Mouse (Mus musculus) thymus, postnatal 14 days (tissue): Measurements from ENCODE around the gene Zfp119b.
A peak's percentile ranks its signal among the peaks of the same experiment; 100 is the strongest.

ENCODE experiments used
- DNase-seq: peaks from one replicate; pipeline ENCODE4 v3.0.0; 2021

The Zfp119b gene

DNA sequence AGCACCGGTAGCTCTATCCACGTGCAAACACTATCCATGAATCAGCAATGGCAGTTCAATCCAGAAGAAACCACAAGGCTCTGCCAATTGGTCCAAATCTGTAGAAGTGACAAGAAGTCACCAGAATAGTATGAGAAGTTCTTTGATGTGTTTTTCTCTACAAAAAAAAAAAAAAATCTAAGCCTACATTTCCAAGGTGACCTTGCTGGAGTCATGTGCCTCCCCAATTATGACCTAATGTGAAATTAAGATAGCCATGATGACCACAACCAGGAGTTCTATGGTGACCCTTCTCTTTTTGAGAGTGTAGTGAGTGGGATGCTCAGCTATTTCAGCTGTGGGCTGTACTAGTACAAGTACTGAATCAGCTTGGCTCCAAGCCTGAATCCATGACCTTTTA, at the start of gene Zfp119b:
TSS of gene Zfp119b (minus strand) at position 101 of the 400 bp plus-strand sequence.
- DNase-seq: no peak

DNA sequence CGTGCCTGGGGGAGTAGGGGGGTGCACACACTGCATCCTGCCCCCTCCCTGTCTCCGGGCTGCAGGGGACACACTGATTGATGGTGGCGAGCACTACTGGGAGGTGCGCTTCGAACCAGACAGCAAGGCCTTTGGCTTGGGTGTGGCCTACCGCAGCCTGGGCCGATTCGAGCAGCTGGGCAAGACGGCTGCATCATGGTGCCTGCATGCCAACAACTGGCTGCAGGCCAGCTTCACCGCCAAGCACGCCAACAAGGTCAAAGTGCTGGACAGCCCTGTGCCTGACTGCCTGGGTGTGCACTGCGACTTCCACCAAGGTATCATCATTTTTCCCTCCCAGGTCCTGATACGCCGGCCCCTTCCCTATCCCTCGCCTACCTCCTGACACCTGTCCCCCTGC, 46.7 kb upstream of the Zfp119b start:
- no peak for DNase-seq

DNA sequence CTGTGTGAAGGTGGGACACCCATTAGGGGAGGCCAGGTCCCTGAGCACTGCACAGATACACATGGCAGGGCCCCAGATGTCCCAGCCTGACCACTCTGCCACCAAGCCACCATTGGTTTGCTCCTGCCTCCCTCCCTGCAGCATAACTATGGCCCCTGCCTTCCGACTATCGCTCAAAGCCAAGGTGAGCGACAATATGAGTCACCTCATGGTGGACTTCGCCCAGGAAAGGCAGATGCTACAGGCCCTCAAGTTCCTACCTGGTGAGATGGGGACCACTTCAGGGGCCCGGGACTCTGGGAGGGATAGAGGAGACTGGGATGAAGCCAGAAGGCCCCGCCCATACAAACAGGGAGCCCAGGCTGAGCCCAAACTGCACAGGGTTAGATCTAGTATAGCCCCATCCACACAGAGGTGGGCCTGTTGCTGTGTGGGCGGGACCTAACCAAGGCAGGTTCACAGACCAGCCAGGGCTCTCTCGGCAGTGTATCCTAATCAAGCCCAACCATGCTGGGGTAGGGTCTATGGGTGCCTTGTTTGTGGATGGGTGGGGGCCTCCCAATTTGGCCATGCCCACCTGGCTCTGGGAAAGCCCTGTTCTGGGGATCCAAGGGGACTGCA, 41.1 kb upstream of the Zfp119b start:
- DNase-seq: no peak

DNA sequence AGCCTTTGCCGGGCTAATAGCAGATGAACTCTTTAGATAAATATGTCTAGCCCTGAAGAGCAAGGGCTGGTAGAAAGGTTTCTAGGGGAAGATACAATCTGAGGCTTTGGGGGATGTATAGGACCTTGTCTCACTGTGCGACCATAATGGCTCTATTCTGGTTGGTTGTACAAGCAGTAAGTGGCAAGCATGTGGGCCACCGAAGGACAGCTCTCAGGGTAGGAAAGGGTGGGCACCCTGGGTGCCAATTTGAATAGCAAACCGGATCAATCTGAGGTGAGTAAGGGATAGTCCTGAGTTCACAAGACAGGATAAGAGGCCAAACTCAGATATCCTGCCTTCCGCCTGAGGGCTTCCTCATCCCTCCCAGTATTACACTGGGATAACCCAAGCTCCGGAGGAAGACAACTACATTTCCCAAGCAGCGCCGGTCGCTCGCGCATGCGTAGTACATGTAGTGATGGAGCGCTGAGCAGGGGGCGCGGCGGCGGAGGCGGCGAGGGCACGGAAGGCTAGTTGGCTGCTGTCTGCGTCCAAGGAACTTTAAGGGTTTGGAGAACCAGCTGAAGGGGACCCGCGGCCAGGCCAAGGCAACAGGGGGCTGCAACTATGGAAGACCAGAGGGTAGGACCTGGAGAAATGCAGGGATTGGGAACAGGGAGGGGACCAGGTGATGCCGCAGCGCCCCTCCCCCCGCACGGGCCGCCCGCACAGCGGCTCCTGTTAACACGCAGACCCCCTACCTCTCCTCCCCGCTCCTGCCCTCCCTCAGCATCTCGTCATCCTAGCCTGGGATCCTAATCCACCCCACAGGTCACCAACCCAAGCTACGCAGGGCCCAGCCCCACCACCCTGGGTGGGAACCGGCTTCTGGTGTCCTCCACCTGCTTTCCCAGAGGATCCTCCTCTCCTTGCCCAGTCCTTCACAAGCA, 37.0 kb upstream of the Zfp119b start, which contains the start of gene Fsd1:
TSS of gene Fsd1 (plus strand) at position 480 of the 932 bp plus-strand sequence.
- DNase-seq: peak; percentile 48

DNA sequence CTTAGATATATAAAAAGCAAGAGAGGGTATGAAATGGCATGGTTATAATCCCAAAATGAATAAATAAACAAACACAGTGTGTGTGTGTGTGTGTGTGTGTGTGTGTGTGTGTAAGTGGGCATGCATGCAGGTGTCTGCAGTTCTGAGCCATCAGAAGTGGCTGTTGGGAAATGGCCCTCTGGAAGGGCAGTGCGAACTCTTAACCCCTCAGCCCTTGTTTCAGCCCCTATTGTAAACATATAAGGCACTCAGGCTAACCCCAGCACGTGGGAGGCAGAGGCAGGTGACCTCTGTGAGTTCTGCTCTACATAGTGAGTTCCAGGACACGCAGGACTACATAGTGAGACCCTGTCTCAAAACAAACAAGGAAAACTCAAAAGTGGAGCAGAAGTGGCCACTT, 28.0 kb upstream of the Zfp119b start:
- DNase-seq: no peak

DNA sequence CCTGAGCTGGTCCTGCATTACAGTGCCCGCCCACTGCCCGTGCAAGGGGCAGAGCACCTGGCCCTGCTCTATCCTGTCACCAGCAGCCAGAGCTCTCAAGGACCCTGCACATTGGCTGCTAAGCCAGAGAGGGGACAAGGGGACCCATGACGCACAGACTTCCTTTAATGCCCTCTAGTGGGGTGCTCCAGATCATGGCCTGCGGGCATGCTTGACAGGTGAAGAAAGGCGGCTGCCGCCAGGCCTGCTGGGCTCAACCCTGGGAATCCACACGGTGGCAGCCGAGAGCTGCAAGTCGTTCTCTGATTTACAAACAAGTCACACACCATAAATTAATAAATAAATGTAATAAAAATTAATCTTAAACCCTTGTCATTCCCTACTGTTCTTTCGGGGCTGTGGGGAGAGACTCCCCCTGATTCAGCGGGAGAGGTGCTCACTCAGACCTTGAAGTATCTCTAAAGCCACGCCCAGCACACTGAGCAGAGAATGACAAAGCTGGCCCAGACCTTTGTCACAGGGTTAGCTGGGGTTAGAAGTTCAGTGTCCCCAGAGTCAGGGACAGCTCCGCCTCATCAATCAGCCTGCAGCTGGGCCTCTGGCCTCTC, 27.1 kb upstream of the Zfp119b start:
- peak; percentile 80 for DNase-seq

DNA sequence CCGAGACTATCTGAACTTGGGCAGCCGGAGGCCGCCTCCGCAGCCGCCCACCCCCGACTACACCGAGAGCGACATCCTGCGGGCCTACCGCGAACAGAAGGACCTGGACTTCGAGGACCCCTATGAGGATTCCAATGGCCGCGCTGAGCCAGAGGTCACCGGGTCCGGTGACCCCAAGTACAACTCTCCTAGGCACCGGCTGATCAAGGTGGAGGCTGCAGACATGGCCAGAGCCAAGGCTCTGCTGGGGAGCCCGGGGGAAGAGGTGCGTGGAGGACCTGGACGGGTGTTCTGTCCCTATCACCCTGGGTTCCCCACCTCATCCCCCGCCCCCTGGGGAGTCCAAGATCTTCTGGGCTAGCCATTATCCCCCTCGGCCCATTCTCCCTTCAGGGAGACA, 22.2 kb upstream of the Zfp119b start:
- DNase-seq: no peak

DNA sequence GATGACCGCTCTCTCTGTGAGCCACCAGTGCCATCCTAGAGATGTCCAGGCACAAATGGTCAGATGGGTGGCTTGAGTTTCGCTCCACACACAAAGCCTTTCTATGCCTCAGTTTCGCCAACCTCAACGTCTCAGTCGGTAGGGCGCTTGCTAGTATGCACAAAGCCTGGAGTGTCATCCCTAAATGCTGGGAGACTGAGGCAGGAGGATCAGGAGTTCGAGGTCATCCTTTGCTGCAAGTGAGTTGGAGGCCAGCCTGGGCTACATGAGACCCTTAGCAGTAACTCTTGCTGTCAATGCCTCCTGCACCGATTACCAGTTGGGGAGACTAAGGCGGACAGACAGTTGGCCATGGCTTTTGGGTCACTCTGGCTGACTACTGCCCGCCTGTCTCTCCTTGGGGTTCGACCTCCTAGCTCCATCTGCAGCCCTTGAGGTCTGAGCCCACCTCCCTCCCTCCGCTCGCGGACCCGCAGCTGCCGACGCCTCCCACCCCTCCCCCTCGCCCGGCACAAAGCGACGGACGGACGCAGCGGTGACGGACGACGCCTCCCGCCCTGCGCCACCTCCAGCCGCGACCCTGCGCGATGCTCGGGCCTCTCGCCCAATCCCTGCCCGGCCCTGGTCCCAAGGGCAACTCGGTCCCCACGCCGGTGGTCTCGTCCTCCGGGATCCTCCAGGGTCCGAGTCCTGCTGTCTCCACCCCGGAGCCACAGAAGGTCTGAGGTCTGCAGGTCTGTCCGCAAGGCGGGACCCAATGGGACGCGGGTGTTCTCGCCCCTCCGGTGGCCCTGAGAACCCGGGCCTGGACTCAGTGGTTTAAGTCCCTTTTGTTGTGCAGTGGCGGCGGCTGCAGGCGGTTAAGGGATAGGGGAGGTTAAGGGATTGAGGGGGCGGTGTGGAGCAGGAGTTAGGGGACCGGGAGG, 20.9 kb upstream of the Zfp119b start, which contains the start of gene Shd:
TSS of gene Shd (plus strand) at position 502 of the 926 bp plus-strand sequence.
- no peak for DNase-seq

DNA sequence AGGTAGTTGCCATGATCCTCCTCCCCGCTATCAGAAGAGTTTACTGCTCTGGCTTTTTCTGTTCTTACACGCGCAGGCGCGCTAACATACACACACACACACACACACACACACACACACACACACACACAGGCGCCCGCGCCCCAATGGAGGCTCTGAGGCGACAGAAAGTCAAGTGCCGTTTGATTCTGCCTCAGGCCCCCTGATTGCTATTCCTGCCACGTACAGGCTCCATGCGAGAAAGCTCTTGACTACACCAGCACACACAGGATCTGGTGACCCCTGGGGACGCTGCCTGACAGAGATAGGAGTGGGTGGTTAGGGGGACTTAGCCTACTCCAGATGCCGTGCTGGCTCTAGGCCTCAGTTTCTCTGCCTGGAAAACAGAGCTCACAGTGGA, 20.3 kb upstream of the Zfp119b start:
- no peak for DNase-seq

DNA sequence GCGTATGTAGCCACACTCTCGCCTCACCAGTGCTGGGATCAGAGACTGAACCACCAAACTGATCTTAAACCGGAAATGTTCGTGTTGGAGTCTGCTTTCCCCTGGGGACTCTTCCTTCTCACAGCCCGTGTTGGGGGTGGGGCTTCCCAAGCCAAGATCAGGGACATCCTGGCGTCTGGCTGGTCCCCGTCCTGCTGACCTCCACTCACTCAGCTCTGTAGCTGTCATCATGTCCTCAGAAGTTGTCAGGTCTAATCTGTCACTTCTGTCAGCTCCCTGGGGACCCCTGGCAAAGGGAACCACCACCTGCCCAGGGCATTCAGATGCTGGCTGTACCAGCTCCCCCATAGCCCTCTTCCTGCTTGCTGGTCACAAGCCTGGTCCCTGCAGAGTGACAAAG, 18.9 kb upstream of the Zfp119b start:
- no peak for DNase-seq

DNA sequence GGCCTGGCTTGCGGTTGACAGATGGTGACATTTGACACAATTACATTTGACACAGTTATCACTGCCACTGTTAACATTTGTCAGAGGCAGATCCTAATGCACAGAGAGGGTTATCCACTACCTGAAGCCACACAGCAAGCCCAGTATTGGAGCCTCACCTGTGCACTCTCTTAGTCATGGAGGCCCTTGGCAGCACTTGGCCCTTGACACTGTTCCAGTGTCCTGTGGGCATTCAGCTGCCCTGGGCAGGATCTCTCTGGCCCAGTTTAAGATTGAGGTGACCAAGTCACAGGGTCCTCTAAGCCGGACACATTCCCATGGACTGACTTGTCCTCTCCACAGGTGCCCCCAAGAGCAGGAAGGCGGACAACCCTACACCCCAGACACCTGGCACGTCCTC, 17.9 kb upstream of the Zfp119b start:
- DNase-seq: no peak

DNA sequence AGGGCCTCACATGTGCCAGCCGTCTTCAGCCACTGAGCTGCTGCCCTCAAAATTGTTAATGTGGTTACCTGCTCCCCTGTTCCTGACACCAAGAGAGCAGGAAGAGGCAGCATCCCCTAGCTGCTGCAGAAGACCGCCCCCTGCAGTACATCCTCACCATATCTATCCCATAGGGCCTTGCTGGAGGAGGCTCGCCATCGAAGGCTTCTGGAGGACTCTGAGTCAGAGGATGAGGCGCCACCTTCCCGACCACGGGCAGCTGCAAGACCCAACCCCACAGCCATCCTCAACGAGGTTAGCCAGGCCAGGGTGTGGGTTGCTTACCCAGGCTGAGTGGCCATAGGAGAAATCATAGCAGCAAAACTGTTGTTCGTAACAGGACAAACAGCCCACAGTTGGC, 15.7 kb upstream of the Zfp119b start:
- no peak for DNase-seq

DNA sequence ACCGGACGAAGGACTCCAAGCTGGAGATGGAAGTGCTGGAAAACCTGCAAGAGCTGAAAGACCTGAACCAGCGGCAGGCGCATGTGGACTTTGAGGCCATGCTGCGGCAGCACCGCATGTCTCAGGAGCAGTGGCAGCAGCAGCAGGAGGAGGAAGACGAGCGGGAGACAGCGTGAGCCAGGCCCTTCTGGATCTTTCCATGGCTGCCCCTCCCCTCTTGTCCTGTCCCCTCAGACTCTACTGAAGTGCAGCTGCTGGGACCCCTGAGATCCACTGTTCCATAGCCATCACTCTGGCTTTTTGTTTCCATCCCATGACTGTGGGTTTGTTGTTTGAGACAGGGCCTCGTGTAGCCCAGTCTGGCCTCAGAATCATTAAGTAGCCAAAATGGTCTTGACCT, 15.2 kb upstream of the Zfp119b start:
- no peak for DNase-seq

DNA sequence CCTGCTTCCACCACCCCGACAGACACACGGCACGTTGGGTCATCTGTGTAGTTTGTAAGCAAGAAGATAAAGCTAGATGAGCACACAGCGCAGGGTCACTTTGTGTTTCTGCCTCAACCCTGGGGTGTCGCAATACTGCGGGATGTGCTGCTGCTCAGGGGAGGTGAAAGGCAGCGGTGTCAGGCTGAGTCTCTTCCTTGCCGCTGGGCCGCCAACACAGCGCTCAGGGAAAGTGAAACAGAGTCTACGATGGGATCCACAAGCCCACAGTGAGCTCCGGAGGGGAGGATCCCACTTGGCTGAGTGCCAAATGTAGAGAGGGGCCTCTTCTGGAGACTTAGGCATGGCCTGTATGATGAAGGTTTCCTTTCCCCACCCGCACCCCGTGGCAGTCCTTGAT, 13.9 kb upstream of the Zfp119b start:
- no peak for DNase-seq

DNA sequence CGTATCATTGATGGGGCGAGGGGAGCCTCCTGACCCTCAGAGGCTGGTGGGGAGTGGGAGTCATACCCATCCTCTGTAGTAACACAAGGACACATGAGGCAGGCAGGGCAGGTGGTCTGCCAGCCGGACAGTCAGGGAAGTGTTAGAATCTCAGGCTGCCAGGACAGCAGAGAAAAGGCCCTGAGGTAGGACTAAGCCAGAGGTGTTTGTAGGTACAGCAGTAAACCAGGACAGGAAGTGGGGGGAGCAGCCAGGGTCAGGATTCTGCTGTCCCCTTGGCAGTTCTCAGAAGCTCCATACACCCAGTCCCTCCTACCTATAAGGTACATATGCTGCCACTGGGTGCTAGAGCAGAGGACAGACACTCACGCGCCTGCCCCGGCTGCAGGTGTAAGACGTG, 12.3 kb upstream of the Zfp119b start:
- DNase-seq: no peak

DNA sequence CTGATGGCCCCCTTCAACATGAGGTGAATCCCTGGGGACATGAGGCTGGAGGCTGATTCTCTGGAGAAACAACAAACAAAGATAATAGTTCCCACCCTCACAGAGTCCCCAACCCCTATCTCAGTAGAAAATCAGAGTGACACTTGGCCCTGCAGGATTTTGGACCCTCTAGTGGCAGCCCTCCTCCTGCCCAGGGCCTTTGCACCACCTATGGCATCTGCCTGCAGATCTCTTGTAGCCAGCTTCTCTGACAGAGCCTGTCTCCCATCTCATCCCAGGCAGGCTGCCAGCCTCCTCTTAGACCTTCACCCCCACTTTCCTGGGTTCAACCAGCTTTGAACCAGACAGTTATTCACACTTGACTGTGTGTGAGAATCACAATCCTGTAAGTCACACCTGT, 11.5 kb upstream of the Zfp119b start:
- DNase-seq: no peak

DNA sequence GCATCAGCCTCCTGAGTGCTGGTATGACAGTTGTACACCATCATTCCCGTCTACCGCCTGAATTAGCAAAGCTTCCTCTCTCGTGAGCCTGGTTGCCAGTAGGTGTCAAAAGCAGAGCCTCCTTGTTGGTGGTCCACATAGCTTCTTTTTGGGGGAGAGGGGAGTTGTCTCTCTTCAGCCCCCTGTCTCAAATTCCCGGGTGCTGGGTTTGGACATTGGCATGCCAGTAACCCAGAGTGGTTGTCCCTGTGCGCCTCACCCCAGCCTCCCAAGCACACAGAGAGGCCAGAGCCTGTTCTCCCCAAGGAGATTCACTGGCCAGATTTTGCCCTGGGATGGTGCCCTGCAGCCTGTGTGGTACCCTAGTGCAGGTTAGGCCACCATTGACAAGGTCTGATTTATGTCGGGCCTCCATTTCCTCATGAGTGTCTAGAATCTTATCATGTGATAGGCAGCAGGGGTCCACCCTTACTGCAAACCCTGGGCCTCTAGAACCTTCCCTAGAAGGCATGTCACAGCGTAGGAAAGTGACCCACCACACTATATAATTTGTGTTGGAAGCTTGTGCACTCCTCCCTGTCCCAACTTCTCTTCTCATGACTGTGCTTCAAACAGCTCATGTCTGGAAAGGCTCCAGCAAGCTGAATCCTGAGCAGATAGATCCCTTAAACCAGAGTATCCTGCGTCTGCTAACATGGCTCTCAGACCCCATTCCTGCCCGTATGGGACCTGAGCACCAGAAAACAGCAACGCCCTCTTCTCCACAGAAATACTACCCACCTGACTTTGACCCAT, 10.8 kb upstream of the Zfp119b start:
- no peak for DNase-seq

DNA sequence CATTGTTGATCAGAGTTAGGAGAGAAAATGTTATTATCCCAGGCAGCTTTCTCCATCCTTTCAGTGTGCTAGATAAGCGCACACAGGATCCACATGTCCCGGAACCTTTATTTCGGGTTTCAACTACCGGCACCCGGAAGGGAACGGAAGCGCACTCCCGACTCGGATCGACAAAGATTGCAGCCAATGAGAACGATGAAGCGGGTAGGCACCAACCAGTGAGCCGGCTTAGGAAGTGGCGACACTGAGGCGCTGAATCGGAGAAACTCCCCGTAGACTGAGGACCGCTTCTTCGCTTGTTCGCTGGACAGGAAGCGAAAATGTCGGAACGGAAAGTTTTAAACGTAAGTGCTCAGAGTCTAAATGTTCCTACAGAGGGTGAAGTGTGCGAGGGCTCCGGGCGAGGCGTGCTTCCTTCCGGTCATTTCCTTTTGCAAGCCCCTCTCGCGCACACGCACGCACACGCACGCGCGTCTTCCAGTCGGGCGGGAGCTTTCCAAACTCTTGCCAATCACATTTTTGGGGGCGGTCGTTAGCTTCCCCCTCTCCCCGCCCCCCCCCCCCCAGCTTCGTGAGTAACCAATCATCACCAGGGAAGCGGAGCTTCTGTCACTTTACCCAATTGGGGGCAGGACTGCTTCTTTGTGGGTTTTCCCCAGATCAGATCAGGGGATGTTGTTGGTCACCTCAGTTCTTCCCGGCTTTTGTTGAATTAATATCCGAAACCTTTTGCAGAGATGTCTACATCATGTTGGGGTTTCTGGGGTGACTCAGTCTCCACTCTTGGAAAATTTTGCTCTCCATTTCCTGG, 9.8 kb upstream of the Zfp119b start, which contains the start of gene Yju2:
TSS of gene Yju2 (plus strand) at position 182 of the 811 bp plus-strand sequence.
- DNase-seq: peak; percentile 91

DNA sequence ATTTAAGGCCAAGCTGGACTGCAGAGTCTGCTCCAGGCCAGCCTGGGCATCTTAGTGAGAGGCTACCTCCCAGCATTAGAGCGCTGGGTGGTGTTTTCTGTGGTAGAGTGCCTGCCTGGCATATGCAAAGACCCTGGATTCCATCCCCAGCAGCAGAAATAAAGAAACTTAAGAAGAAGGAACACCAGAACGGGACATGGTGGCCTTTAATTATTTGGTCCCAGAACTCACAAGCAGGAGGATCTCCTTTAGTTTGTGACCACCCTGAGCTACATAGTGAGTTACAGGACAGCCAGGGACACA, 9.2 kb upstream of the Zfp119b start:
- no peak for DNase-seq

DNA sequence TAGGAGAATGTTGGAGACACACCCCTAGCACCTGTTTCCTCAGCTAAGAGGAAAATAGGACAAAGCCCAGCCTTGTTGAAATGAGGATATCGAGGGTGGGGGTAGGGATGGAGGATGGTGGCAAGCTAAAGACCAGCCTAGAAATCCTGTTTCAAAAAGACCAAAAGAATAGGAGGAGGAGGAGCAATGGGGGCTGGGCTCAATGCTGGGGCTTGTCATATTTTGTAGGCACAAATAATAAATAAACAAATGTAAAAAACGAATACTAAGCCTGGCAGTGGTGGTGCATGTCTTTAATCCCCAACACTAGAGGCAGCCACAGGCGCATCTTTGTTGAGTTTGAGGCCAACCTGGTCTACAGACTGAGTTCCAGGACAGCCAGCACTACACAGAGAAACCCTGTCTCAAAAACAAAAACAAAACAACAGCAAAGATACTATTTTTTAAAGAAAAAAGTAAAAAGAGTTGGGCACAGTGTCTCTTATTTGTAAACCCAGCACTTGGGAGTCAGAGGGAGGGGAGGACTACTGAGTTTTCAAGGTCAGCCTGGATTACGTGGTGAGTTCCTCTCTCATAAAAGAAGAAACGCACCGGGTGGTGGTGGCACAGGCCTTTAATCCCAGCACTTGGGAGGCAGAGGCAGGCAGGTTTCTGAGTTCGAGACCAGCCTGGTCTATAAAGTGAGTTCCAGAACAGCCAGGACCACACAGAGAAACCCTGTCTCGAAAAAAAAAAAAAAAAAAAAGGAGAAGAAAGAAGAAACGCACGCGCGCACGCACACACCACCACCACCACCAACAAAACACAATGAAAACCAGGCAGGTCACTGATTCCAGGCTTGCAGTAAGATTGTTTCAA, 8.7 kb upstream of the Zfp119b start:
- DNase-seq: no peak
